Mouse (Mus musculus) retina, postnatal 1 day (tissue): ENCODE data around the gene Wars2.

Experiments used
- DNase-seq: peaks from one replicate; pipeline ENCODE4 v3.0.0-alpha.2; 2012

Wars2 gene

DNA sequence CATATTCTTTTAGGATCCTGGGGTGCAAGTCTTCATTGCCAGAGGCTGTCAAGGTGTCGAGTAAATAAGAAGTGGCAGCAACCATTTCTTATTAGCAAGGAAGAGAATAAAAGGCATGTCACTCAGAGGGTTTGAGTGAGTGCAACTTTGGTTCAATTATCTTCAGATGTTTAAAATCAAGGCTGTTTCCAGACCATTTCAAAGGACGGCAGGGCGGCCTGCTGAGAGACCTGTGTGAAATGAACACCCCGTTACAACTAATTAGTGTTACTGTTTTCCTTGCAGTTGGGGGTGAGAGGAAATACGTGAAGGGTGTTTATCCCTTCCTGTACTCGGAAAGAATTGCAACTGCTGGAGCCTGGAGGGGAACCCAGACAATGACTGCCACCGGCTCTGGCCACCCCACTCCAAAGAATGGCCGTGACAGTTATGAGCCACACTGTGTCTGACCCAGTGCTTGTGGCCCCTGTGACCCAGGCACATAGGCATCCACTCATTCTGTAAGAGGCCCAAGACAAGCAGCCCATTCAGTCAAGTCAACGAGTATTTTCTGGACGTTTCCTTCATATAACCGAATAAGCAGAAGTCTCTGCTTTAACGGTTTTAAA is 137.2 kb downstream of the Wars2 start:
- DNase-seq, result no peak

GRCm38 (mm10) chr3:99279718-99280117 is 138.8 kb downstream of the Wars2 start:
- no peak for DNase-seq

DNA sequence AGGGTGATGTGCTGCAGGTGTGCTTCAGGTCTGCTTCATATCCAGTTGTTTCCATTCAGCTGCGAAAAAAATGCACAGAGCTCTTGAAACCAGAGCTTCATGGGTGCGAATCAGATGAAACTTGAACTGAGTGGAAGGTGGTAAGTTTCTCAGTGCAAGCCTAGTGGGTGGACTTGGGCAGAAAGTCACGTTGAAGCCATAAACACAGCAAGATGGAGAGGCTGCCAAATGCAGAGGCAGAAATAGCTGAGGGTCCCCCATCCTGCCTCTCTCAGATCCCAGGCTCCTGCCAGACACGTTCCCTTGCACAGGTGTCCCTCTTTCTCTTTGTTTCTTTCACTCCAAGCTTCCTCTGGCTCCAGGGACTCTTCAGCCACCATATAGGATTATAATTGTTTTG is 140.6 kb downstream of the Wars2 start:
- DNase-seq, result no peak

- DNase-seq, result no peak
These were observed 147.4 kb downstream of the Wars2 start for GRCm38 (mm10) chr3:99288302-99288701.
